Mouse (Mus musculus) CH12.LX (cell line): ENCODE measurements around the gene Tk1. TPM values are rescaled to one million over a fixed set of nuclear protein-coding genes. Genes with fewer than 3 reads are reported as not detected.

Experiments used
- DNase-seq: peaks from one replicate; pipeline ENCODE4 v3.0.0-alpha.2; 2013; ENCODE audit errors: extremely low read depth
- H3K27ac ChIP-seq: 2 replicates; pipeline ENCODE4 v1.5.1; 2012; ENCODE audit warnings: low read depth, mild to moderate bottlenecking, control low read depth, moderate library complexity; ENCODE audit not compliant: insufficient read depth
- H3K27me3 ChIP-seq: replicated peaks from 2 replicates; pipeline ENCODE3; 2012; ENCODE audit warnings: inconsistent platforms
- H3K36me3 ChIP-seq, 2 experiments: replicated peaks in 1 of 2; 2 replicates each; pipeline versions ENCODE3 to v1.6.1; 2012; ENCODE audit warnings: inconsistent platforms in 1 of 2, low read length in 1 of 2, mild to moderate bottlenecking in 1 of 2, mixed read lengths in 1 of 2, moderate library complexity in 1 of 2; ENCODE audit not compliant: control insufficient read depth in 1 of 2, insufficient read depth in 1 of 2
- H3K4me1 ChIP-seq, 2 experiments: 2 replicates each; pipeline ENCODE4 v1.6.1; 2012; ENCODE audit warnings: inconsistent platforms in 1 of 2, moderate library complexity in 1 of 2; ENCODE audit not compliant: insufficient read depth in 2 of 2, control insufficient read depth in 1 of 2
- H3K4me2 ChIP-seq: 2 replicates; pipeline ENCODE4 v1.6.1; 2012; ENCODE audit warnings: low read depth, mild to moderate bottlenecking, control low read depth; ENCODE audit not compliant: poor library complexity, insufficient read depth, severe bottlenecking
- H3K4me3 ChIP-seq, 3 experiments: fragments of 150-350 bp in 1 of 3; sonication (generic) in 1 of 3; replicated peaks in 1 of 3; 2 replicates each; pipeline versions ENCODE3 to v1.5.1; 2011 to 2012; ENCODE audit warnings: low read depth in 2 of 3, low read length in 2 of 3, mild to moderate bottlenecking in 2 of 3, moderate library complexity in 2 of 3, control low read depth in 1 of 3, improper control_type of control experiment in 1 of 3, inconsistent platforms in 1 of 3, mixed read lengths in 1 of 3; ENCODE audit not compliant: poor library complexity in 1 of 3
- H3K79me2 ChIP-seq: replicated peaks from 2 replicates; pipeline ENCODE4 v1.6.1; 2012; ENCODE audit warnings: mild to moderate bottlenecking, moderate library complexity; ENCODE audit not compliant: control insufficient read depth, poor library complexity, insufficient read depth, severe bottlenecking; ENCODE audit errors: extremely low read depth
- H3K9ac ChIP-seq: 2 replicates; pipeline ENCODE4 v1.6.1; 2012; ENCODE audit warnings: low read depth, mild to moderate bottlenecking, control low read depth, moderate library complexity; ENCODE audit not compliant: insufficient read depth
- H3K9me3 ChIP-seq: replicated peaks from 2 replicates; pipeline ENCODE3; 2012; ENCODE audit warnings: low read length, inconsistent platforms, mixed read lengths
- CTCF ChIP-seq, 2 experiments: IDR thresholded peaks in 1 of 2; conservative IDR thresholded peaks in 1 of 2; 2 replicates each; pipeline ENCODE4 v1.5.1; 2011 to 2012; ENCODE audit warnings: low read depth in 2 of 2, low read length in 2 of 2, improper control_type of control experiment in 1 of 2, inconsistent platforms in 1 of 2, mild to moderate bottlenecking in 1 of 2, moderate library complexity in 1 of 2
- E2F4 ChIP-seq: IDR thresholded peaks from 2 replicates; pipeline ENCODE4 v1.6.1; 2011; ENCODE audit warnings: low read depth, low read length, improper control_type of control experiment; ENCODE audit not compliant: insufficient replicate concordance
- ELF1 ChIP-seq: IDR thresholded peaks from 2 replicates; pipeline ENCODE4 v1.6.1; 2014; ENCODE audit warnings: low read depth, mild to moderate bottlenecking, inconsistent platforms, low read length, improper control_type of control experiment
- ETS1 ChIP-seq: conservative IDR thresholded peaks from 2 replicates; pipeline ENCODE4 v1.6.1; 2012; ENCODE audit warnings: low read depth, mild to moderate bottlenecking, inconsistent platforms, low read length, improper control_type of control experiment, moderate library complexity
- GABPA ChIP-seq: IDR thresholded peaks from 2 replicates; pipeline ENCODE4 v1.6.1; 2012; ENCODE audit warnings: low read depth, low read length, improper control_type of control experiment, inconsistent platforms; ENCODE audit not compliant: insufficient replicate concordance
- HCFC1 ChIP-seq: IDR thresholded peaks from 2 replicates; pipeline ENCODE4 v1.6.1; 2012; ENCODE audit warnings: low read depth, mild to moderate bottlenecking, inconsistent platforms, low read length, improper control_type of control experiment
- IRF4 ChIP-seq: IDR thresholded peaks from 2 replicates; pipeline ENCODE4 v1.6.1; 2014; ENCODE audit warnings: low read depth, mild to moderate bottlenecking, inconsistent platforms, low read length, improper control_type of control experiment
- JUN ChIP-seq: IDR thresholded peaks from 2 replicates; pipeline ENCODE4 v1.6.1; 2011; ENCODE audit warnings: low read depth, mild to moderate bottlenecking, low read length, improper control_type of control experiment, moderate library complexity; ENCODE audit not compliant: insufficient read depth
- MAFK ChIP-seq: IDR thresholded peaks from 2 replicates; pipeline ENCODE4 v1.6.1; 2011; ENCODE audit warnings: low read length, improper control_type of control experiment; ENCODE audit not compliant: insufficient replicate concordance
- MAX ChIP-seq: IDR thresholded peaks from 2 replicates; pipeline ENCODE4 v1.6.1; 2011; ENCODE audit warnings: low read length, improper control_type of control experiment
- MEF2A ChIP-seq: IDR thresholded peaks from 2 replicates; pipeline ENCODE4 v1.6.1; 2014; ENCODE audit warnings: low read depth, mild to moderate bottlenecking, inconsistent platforms, low read length, improper control_type of control experiment, borderline replicate concordance
- MXI1 ChIP-seq: IDR thresholded peaks from 2 replicates; pipeline ENCODE4 v1.6.1; 2011; ENCODE audit warnings: mild to moderate bottlenecking, low read depth, low read length, improper control_type of control experiment
- NELFE ChIP-seq: IDR thresholded peaks from 2 replicates; pipeline ENCODE4 v1.6.1; 2011; ENCODE audit warnings: low read depth, low read length, improper control_type of control experiment
- POLR2A ChIP-seq: IDR thresholded peaks from 2 replicates; pipeline ENCODE4 v1.6.1; 2011; ENCODE audit warnings: low read depth, mild to moderate bottlenecking, improper control_type of control experiment, low read length
- POLR2AphosphoS2 ChIP-seq: IDR thresholded peaks from 2 replicates; pipeline ENCODE4 v1.6.1; 2011; ENCODE audit warnings: low read depth, low read length, improper control_type of control experiment
- SIN3A ChIP-seq: IDR thresholded peaks from 2 replicates; pipeline ENCODE4 v1.6.1; 2012; ENCODE audit warnings: low read length, improper control_type of control experiment, inconsistent platforms
- SMC3 ChIP-seq: IDR thresholded peaks from 2 replicates; pipeline ENCODE4 v1.6.1; 2011; ENCODE audit warnings: low read depth, low read length, improper control_type of control experiment
- TBP ChIP-seq: conservative IDR thresholded peaks from 2 replicates; pipeline ENCODE4 v1.6.1; 2011; ENCODE audit warnings: low read depth, low read length, improper control_type of control experiment
- TCF12 ChIP-seq: IDR thresholded peaks from 2 replicates; pipeline ENCODE4 v1.6.1; 2014; ENCODE audit warnings: low read depth, mild to moderate bottlenecking, inconsistent platforms, low read length, improper control_type of control experiment
- UBTF ChIP-seq: IDR thresholded peaks from 2 replicates; pipeline ENCODE4 v1.6.1; 2012; ENCODE audit warnings: low read depth, mild to moderate bottlenecking, inconsistent platforms, low read length, improper control_type of control experiment, moderate library complexity
- USF1 ChIP-seq: IDR thresholded peaks from 2 replicates; pipeline ENCODE4 v1.6.1; 2014; ENCODE audit warnings: low read depth, mild to moderate bottlenecking, inconsistent platforms, low read length, improper control_type of control experiment
- USF2 ChIP-seq: conservative IDR thresholded peaks from 2 replicates; pipeline ENCODE4 v1.6.1; 2011; ENCODE audit warnings: low read depth, low read length, improper control_type of control experiment
- ZKSCAN1 ChIP-seq: IDR thresholded peaks from 2 replicates; pipeline ENCODE4 v1.6.1; 2012; ENCODE audit warnings: low read depth, inconsistent platforms, low read length, improper control_type of control experiment, borderline replicate concordance
- ZMIZ1 ChIP-seq: IDR thresholded peaks from 2 replicates; pipeline ENCODE4 v1.6.1; 2012; ENCODE audit warnings: low read depth, mild to moderate bottlenecking, inconsistent platforms, low read length, improper control_type of control experiment
- ZNF384 ChIP-seq: IDR thresholded peaks from 2 replicates; pipeline ENCODE4 v1.6.1; 2012; ENCODE audit warnings: low read depth, low read length, improper control_type of control experiment, inconsistent platforms
- dilution Hi-C: fragments of 300-500 bp; cut with MboI; formaldehyde crosslinking; loops from 2 replicates; pipeline ENCODE4 v1.14.3; 2020; ENCODE audit warnings: low sequenced_read_pairs; ENCODE audit not compliant: extremely low pct_unique_long_range_greater_than_20kb, extremely low pct_ligation_motif_present
- in situ Hi-C: fragments of 300-500 bp; cut with MboI; formaldehyde crosslinking; loops from 3 replicates; pipeline ENCODE4 v1.14.3; 2019; ENCODE audit warnings: low sequenced_read_pairs, low pct_ligation_motif_present, low pct_unique_long_range_greater_than_20kb, mixed read lengths
- polyA plus RNA-seq: library from polyadenylated mRNA; unstranded; fragments of >175 nt; gene quantifications from 2 replicates; pipeline ENCODE4 v1.2.1, GENCODE M21; 2012; ENCODE audit warnings: low read depth; ENCODE audit not compliant: insufficient read length
- total RNA-seq, 2 experiments: library from RNA; depleted of rRNA; stranded (reverse); fragments of 300-350 nt in 1 of 2; fragments of >200 nt in 1 of 2; gene quantifications; 2 replicates each; pipeline ENCODE4 v1.2.3; 2012 to 2014

The Tk1 gene
- total and polyA plus RNA-seq, 3 experiments = 146 to 235 (median 179) TPM

- H3K4me3 ChIP-seq = no peak overlapping the region
- H3K79me2 ChIP-seq = no peaks in the 10 kb centered on the region
- no peak for TF ChIP-seq MEF2A
- TF ChIP-seq, all 38 proteins: peak for 0
- in situ Hi-C loops = no loop called here
- no peaks in the 10 kb centered on the region for H3K9me3 ChIP-seq
- no peak overlapping the region for H3K9ac ChIP-seq
- dilution Hi-C loops = no loop called here
- peaks cover 7 to 13% of the 10 kb centered on the region in 2 experiments for H3K4me1 ChIP-seq
- DNase-seq = no peak
- no peaks in the 10 kb centered on the region for H3K27me3 ChIP-seq
- no peak overlapping the region for H3K27ac ChIP-seq
- peaks cover 3 to 30% of the 10 kb centered on the region in 2 experiments for H3K36me3 ChIP-seq
- H3K4me2 ChIP-seq = no peak overlapping the region
These were observed 13.1 kb upstream of the Tk1 start for GRCm38 (mm10) chr11:117839021-117839420.

- Histone ChIP-seq H3K27me3 (no peaks in the 10 kb centered on the region), H3K9ac (no peak overlapping the region), H3K4me1 (peaks cover 7 to 13% of the 10 kb centered on the region in 2 experiments)
These were observed 12.7 kb upstream of the Tk1 start for GRCm38 (mm10) chr11:117838572-117838971.

GRCm38 (mm10) chr11:117836306-117836705 lies 10.4 kb upstream of the Tk1 start:
- DNase-seq = no peak
- Histone ChIP-seq H3K9ac (no peak overlapping the region), H3K4me1 (peaks cover 0 to 11% of the 10 kb centered on the region in 2 experiments; a peak in 2 of 4 replicates), H3K27ac (no peak overlapping the region), H3K36me3 (peaks cover 3 to 30% of the 10 kb centered on the region in 2 experiments), H3K9me3 (no peaks in the 10 kb centered on the region), H3K27me3 (no peaks in the 10 kb centered on the region), H3K79me2 (no peaks in the 10 kb centered on the region), H3K4me2 (no peak overlapping the region), H3K4me3 (no peak overlapping the region)
- dilution Hi-C loops = no loop called here
- no peak for TF ChIP-seq ELF1
- no peak for TF ChIP-seq ZMIZ1
- no peak for TF ChIP-seq IRF4
- TF ChIP-seq MXI1 = no peak
- TF ChIP-seq GABPA = no peak
- TF ChIP-seq UBTF = no peak
- no peak for TF ChIP-seq MEF2A
- TF ChIP-seq ZKSCAN1 = no peak
- TF ChIP-seq TCF12 = no peak
- no peak for TF ChIP-seq POLR2A
- TF ChIP-seq MAX = no peak
- no peak for TF ChIP-seq ZNF384
- no peak for TF ChIP-seq SIN3A
- in situ Hi-C loops = no loop called here

More at GRCm38 (mm10) chr11:117838572-117838971, 12.7 kb upstream of the Tk1 start:
- dilution Hi-C loops = no loop called here
- DNase-seq = no peak
- H3K4me2 ChIP-seq = no peak overlapping the region
- no peaks in the 10 kb centered on the region for H3K79me2 ChIP-seq
- TF ChIP-seq TBP (no peak), USF1 (no peak), MXI1 (no peak), UBTF (no peak), E2F4 (no peak), MAFK (no peak), IRF4 (no peak), POLR2AphosphoS2 (no peak), USF2 (no peak), ETS1 (no peak), HCFC1 (no peak), CTCF (conservative IDR thresholded peaks at IDR 0.05 in 1 of 2, IDR thresholded peaks at IDR 0.05 in 1 of 2; ENCODE audit: low read depth in 2 of 2, low read length in 2 of 2) (no peak), NELFE (no peak), JUN (no peak), POLR2A (no peak), GABPA (no peak), SMC3 (no peak)
- no peaks in the 10 kb centered on the region for H3K9me3 ChIP-seq
- H3K27ac ChIP-seq = no peak overlapping the region
- peaks cover 3 to 30% of the 10 kb centered on the region in 2 experiments for H3K36me3 ChIP-seq
- in situ Hi-C loops = no loop called here
- H3K4me3 ChIP-seq = no peak overlapping the region
